Mouse (Mus musculus) bone marrow macrophage, adult 2 months (primary cell): Measurements from ENCODE around the gene Pgc.

Source experiments
- CTCF ChIP-seq: IDR thresholded peaks from 2 replicates; pipeline ENCODE4 v1.5.1; 2012; ENCODE audit warnings: low read depth, mild to moderate bottlenecking, low read length, moderate library complexity
- POLR2A ChIP-seq: IDR thresholded peaks from 2 replicates; pipeline ENCODE4 v1.6.1; 2012; ENCODE audit warnings: mild to moderate bottlenecking, low read depth, low read length, borderline replicate concordance

DNA sequence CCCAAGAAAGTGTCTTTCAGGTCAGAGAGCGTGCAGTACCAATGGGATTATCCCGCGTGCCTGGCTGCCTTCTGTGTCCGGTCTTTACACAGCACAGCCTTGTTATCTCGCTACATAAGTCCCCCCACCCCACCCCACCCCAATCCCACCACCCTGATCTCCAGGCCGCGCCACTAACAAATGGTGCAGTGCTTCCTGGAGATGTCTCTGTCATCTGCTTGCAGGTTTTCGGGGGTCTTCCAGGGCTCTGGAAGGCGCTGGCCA is 38.4 kb upstream of the Pgc start, which contains the start of gene Tomm6:
- TF ChIP-seq CTCF: no peak
- TF ChIP-seq POLR2A: no peak
